Mouse (Mus musculus): ENCODE results near the gene Tsc22d1. TPM values are rescaled to one million over a fixed set of nuclear protein-coding genes. Genes with fewer than 3 reads are reported as not detected.

Tsc22d1 gene
- polyA plus RNA-seq, 1 experiment from 2014 or later, result 645 TPM

DNA sequence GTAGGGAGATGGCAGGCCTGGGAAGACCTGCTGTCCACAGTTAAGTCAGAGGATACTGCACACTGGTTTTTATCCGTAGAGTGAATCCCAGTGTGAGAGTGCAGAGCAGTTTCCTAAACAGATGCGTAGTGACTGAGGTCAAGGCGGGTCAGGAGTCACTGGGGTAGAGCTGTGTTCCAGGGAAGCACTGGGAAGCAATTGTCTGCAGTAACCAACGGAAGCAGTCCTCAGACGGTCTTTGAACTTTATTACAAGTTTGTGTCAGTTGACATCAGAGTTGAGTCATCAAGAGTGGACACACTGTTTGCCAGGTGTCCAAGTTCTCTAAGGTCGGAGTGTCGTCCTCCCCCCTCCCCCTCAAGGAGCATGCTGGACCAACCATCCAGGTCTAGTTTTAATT lies 6.0 kb downstream of the Tsc22d1 start:
- Histone ChIP-seq H3K9me3 (ENCODE audit: low read depth, low read length) (no peaks in the 10 kb centered on the region), H3K27me3 (ENCODE audit: insufficient read depth, low read length) (no peaks in the 10 kb centered on the region), H3K9ac (0 out of 2 replicates have a peak overlapping the region, but pooled peaks have one; percentile 23), H3K27ac (ENCODE audit: low read depth) (no peak overlapping the region), H3K4me3 (ENCODE audit: low read depth, low read length) (peak overlapping the region; percentile 14; the same call in 1 of the 2 replicates), H3K4me1 (ENCODE audit: insufficient read depth) (peaks cover 34% of the 10 kb centered on the region), H3K36me3 (ENCODE audit: insufficient read depth) (peaks cover 68% of the 10 kb centered on the region), H3K4me2 (peak overlapping the region; percentile 55)
- no peak for TF ChIP-seq CTCF (IDR thresholded peaks at IDR 0.05; ENCODE audit: low read depth)
- no peak for ATAC-seq (ENCODE audit: insufficient read depth)
- WGBS, result 41% methylated on average over 7 of the region's 7 CpGs
- DNase-seq, result no peak

DNA sequence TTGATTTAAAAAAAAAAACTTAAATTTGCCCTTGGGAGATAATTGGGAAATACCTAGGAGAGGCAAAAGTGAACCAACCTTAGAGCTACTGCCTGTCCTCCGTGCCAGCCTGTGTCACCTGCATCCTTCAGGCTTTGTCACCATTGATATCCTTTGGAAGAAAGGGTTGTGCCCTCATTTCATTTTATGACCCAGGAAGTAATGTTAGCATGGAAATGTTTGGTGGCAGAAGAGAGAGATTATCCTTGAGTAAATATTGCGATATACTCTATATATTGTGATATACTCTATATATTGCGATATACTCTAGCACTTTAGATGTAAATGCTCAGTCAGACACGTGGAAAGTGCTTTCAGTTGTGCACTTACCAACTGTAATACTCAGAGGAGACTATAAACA lies 6.4 kb downstream of the Tsc22d1 start:
- Histone ChIP-seq H3K9ac (no peak overlapping the region), H3K4me3 (ENCODE audit: low read depth, low read length) (peak overlapping the region; percentile 14; the same call in 1 of the 2 replicates), H3K4me2 (peak overlapping the region; percentile 55), H3K27ac (ENCODE audit: low read depth) (no peak overlapping the region), H3K36me3 (ENCODE audit: insufficient read depth) (peaks cover 72% of the 10 kb centered on the region), H3K27me3 (ENCODE audit: insufficient read depth, low read length) (no peaks in the 10 kb centered on the region), H3K4me1 (ENCODE audit: insufficient read depth) (peaks cover 34% of the 10 kb centered on the region), H3K9me3 (ENCODE audit: low read depth, low read length) (no peaks in the 10 kb centered on the region)
- TF ChIP-seq CTCF (IDR thresholded peaks at IDR 0.05; ENCODE audit: low read depth), result no peak
- DNase-seq, result no peak
- WGBS, result 81% methylated on average over 4 of the region's 4 CpGs
- ATAC-seq (ENCODE audit: insufficient read depth), result no peak

DNA sequence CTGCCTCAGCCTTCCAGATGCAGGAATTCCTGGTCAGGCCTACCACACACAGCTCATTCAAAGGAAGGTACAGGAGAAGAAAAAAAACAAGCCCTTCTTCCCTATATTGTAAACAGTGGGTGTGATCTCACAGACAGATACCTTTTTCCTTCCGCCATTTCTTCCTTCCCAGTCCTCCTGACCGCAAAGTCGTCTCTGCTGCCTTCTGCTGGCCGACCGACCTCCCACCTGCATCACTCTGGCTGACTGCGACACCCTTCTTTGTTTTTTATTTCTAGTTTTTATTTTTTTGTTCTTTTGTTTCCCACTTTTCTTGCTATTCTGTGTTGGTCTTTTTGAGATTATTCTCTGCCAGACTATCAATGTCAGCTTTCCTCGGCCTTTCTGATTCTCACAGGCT lies 10.7 kb downstream of the Tsc22d1 start:
- TF ChIP-seq CTCF (IDR thresholded peaks at IDR 0.05; ENCODE audit: low read depth), result 0 out of 2 replicates have a peak, but pooled peaks have one; percentile 1
- no peak overlapping the region for H3K4me2 ChIP-seq
- no peak for DNase-seq
- H3K4me1 ChIP-seq (ENCODE audit: insufficient read depth), result peaks cover 7% of the 10 kb centered on the region
- WGBS, result 92% methylated on average over 7 of the region's 7 CpGs
- no peaks in the 10 kb centered on the region for H3K9me3 ChIP-seq (ENCODE audit: low read depth, low read length)
- no peak overlapping the region for H3K9ac ChIP-seq
- peaks cover 61% of the 10 kb centered on the region for H3K36me3 ChIP-seq (ENCODE audit: insufficient read depth)
- H3K27me3 ChIP-seq (ENCODE audit: insufficient read depth, low read length), result no peaks in the 10 kb centered on the region
- H3K4me3 ChIP-seq (ENCODE audit: low read depth, low read length), result no peak overlapping the region
- ATAC-seq (ENCODE audit: insufficient read depth), result no peak
- H3K27ac ChIP-seq (ENCODE audit: low read depth), result no peak overlapping the region

DNA sequence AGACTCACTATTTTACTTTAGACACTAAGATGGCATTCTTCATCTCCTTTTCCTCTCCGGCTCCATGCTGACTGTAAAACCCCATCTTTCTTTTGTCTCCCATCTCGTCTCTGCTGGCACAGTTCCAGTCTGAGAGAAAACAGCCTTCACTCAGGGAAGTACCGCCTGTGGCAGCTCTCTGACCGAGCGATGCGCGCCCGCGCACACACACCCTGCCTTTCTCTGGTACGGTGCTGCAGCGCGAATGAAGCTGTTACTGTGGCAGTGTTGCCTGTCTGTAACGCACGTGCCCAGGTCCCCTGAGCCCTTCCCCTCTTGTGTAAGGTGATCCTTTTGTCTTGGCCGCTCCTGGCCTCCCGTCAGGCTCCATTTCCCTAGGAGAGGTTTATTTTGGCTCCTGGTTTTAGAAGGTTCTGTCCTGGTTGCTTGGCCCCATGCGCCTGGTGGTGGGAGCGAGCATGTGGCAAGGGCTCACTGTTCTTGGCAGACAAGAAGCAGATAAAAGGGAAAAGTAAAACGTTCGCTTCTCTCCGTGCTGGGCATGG lies 11.3 kb downstream of the Tsc22d1 start:
- Histone ChIP-seq H3K4me3 (ENCODE audit: low read depth, low read length) (no peak overlapping the region), H3K4me1 (ENCODE audit: insufficient read depth) (peaks cover 1% of the 10 kb centered on the region), H3K4me2 (no peak overlapping the region), H3K9me3 (ENCODE audit: low read depth, low read length) (no peaks in the 10 kb centered on the region), H3K27me3 (ENCODE audit: insufficient read depth, low read length) (no peaks in the 10 kb centered on the region), H3K36me3 (ENCODE audit: insufficient read depth) (peaks cover 60% of the 10 kb centered on the region), H3K9ac (no peak overlapping the region), H3K27ac (ENCODE audit: low read depth) (no peak overlapping the region)
- ATAC-seq (ENCODE audit: insufficient read depth) (no peak), DNase-seq (no peak)
- no peak for TF ChIP-seq CTCF (IDR thresholded peaks at IDR 0.05; ENCODE audit: low read depth)
- WGBS, result 89% methylated on average over 21 of the region's 21 CpGs

DNA sequence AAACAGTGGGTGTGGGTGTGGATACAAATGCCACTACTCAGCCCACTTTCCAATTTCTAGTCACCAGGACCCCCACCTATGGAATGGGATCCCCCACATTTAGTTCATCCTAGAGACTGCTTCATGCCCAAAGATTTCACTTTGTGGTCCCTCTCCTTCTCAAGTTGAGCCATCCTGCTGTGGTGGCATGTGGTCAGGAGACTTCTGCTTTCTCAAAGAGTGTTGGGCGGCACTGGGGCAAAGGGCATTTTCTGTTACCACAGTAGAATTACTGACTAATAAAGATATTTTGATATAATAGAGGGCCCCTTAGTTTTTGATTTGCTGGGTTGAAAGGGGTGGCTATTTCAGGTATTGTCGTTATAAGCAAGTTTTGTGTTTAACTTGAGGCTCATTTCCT lies 14.1 kb downstream of the Tsc22d1 start:
- H3K36me3 ChIP-seq (ENCODE audit: insufficient read depth), result peaks cover 65% of the 10 kb centered on the region
- 66% methylated on average over 2 of the region's 2 CpGs for WGBS

DNA sequence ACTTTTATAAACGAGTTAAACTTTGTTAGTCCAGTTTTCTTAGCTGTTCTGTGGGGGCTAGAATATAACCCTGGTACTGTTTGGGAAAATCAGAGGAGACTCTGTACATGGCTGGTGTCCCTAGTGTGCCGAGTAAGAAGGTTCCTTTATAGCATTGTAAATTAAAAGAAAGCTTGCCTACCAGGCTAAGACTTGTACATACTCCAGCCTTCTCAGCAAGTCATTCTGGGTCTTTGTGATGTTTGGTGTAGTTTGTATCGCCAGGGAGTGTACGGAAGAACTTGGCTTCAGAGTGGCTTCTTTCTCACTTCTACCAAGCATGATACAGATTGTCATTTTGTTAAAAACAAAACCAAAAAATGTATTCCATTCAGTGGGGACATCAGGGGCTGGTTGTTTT lies 17.2 kb downstream of the Tsc22d1 start:
- no peak for TF ChIP-seq CTCF (IDR thresholded peaks at IDR 0.05; ENCODE audit: low read depth)
- Histone ChIP-seq H3K9me3 (ENCODE audit: low read depth, low read length) (no peaks in the 10 kb centered on the region), H3K9ac (no peak overlapping the region), H3K36me3 (ENCODE audit: insufficient read depth) (peaks cover 48% of the 10 kb centered on the region; the same call in 1 of the 2 replicates), H3K4me1 (ENCODE audit: insufficient read depth) (no peaks in the 10 kb centered on the region), H3K27me3 (ENCODE audit: insufficient read depth, low read length) (no peaks in the 10 kb centered on the region), H3K27ac (ENCODE audit: low read depth) (no peak overlapping the region), H3K4me3 (ENCODE audit: low read depth, low read length) (no peak overlapping the region), H3K4me2 (no peak overlapping the region)
- DNase-seq (no peak), ATAC-seq (ENCODE audit: insufficient read depth) (no peak)
- 86% methylated on average over 4 of the region's 4 CpGs for whole genome bisulfite sequencing

More for the DNA sequence above, 14.1 kb downstream of the Tsc22d1 start:
- DNase-seq (no peak), ATAC-seq (ENCODE audit: insufficient read depth) (no peak)
- H3K9me3 ChIP-seq (ENCODE audit: low read depth, low read length), result no peaks in the 10 kb centered on the region
- H3K27ac ChIP-seq (ENCODE audit: low read depth), result no peak overlapping the region
- no peak overlapping the region for H3K9ac ChIP-seq
- H3K27me3 ChIP-seq (ENCODE audit: insufficient read depth, low read length), result no peaks in the 10 kb centered on the region
- H3K4me3 ChIP-seq (ENCODE audit: low read depth, low read length), result no peak overlapping the region
- TF ChIP-seq CTCF (IDR thresholded peaks at IDR 0.05; ENCODE audit: low read depth), result no peak
- no peaks in the 10 kb centered on the region for H3K4me1 ChIP-seq (ENCODE audit: insufficient read depth)
- H3K4me2 ChIP-seq, result no peak overlapping the region

DNA sequence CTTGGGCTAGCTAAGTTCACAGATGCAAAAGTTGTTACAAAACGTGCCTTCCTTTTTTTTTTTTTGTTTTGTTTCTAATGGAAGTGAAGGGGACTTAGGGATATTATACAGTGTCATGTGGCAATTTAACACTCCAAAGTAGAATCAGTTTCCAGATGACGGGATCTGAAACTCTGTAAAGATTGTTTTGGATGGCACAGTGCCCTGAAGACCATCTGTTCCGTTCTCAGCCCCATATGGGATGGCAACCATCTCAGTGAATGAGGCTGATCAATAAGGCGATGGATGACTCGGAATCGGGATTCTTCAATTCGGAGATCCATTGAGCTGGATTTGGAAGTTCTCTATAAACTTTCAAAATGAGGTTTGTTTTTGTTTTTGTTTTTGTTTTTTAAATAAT lies 17.6 kb downstream of the Tsc22d1 start:
- ATAC-seq (ENCODE audit: insufficient read depth), result no peak
- WGBS, result 76% methylated on average over 7 of the region's 7 CpGs
- no peak for TF ChIP-seq CTCF (IDR thresholded peaks at IDR 0.05; ENCODE audit: low read depth)

More for the DNA sequence above, 17.6 kb downstream of the Tsc22d1 start:
- H3K27me3 ChIP-seq (ENCODE audit: insufficient read depth, low read length), result no peaks in the 10 kb centered on the region
- H3K4me2 ChIP-seq, result no peak overlapping the region
- H3K36me3 ChIP-seq (ENCODE audit: insufficient read depth), result peaks cover 48% of the 10 kb centered on the region; the same call in 1 of the 2 replicates
- H3K9ac ChIP-seq, result no peak overlapping the region
- H3K27ac ChIP-seq (ENCODE audit: low read depth), result no peak overlapping the region
- no peaks in the 10 kb centered on the region for H3K4me1 ChIP-seq (ENCODE audit: insufficient read depth)
- H3K9me3 ChIP-seq (ENCODE audit: low read depth, low read length), result no peaks in the 10 kb centered on the region
- DNase-seq, result no peak
- no peak overlapping the region for H3K4me3 ChIP-seq (ENCODE audit: low read depth, low read length)

Measured in lung, embryonic 14.5 days (tissue).